Mouse (Mus musculus): ENCODE data around the gene Pram1. TPM values are rescaled to one million over a fixed set of nuclear protein-coding genes. Genes with fewer than 3 reads are reported as not detected.

Pram1 gene
- polyA plus RNA-seq, 1 experiment from 2014 or later = 0.82 TPM

GRCm38 (mm10) chr17:33627281-33627680 is 10.6 kb upstream of the Pram1 start:
- peaks cover 5% of the 10 kb centered on the region; the same call in 1 of the 2 replicates for H3K36me3 ChIP-seq (ENCODE audit: control insufficient read depth, insufficient read depth, low read length)
- no peaks in the 10 kb centered on the region for H3K27me3 ChIP-seq (replicated peaks; ENCODE audit: control insufficient read depth, insufficient read depth, low read length)
- DNase-seq (ENCODE audit: low spot score) (no peak), ATAC-seq (replicated peaks; ENCODE audit: low FRiP score) (no peak)
- H3K4me2 ChIP-seq = no peak overlapping the region
- 91% methylated on average over 3 of the region's 3 CpGs for WGBS
- no peak overlapping the region for H3K4me3 ChIP-seq (ENCODE audit: low read depth, low read length)
- H3K27ac ChIP-seq (ENCODE audit: low read depth, low read length) = no peak overlapping the region
- peaks cover 11% of the 10 kb centered on the region for H3K4me1 ChIP-seq (replicated peaks; ENCODE audit: control insufficient read depth, insufficient read depth, low read length)
- H3K9ac ChIP-seq (ENCODE audit: low read depth, low read length) = no peak overlapping the region
- no peaks in the 10 kb centered on the region for H3K9me3 ChIP-seq (ENCODE audit: control insufficient read depth, low read length)

GRCm38 (mm10) chr17:33628621-33629486 is 9.0 kb upstream of the Pram1 start, which contains the start of gene Zfp414:
Zfp414 (plus strand) TSS chr17:33629090.
- peaks cover 11% of the 10 kb centered on the region for H3K4me1 ChIP-seq (replicated peaks; ENCODE audit: control insufficient read depth, insufficient read depth, low read length)
- 3% methylated on average over 35 of the region's 35 CpGs for WGBS
- peaks cover 5% of the 10 kb centered on the region; the same call in 1 of the 2 replicates for H3K36me3 ChIP-seq (ENCODE audit: control insufficient read depth, insufficient read depth, low read length)
- peak; percentile 97 for ATAC-seq (replicated peaks; ENCODE audit: low FRiP score)
- peak within 1 kb of the TSS; percentile 90 for H3K4me2 ChIP-seq
- no peaks in the 10 kb centered on the region for H3K9me3 ChIP-seq (ENCODE audit: control insufficient read depth, low read length)
- DNase-seq (ENCODE audit: low spot score) = peak; percentile 95
- H3K4me3 ChIP-seq (ENCODE audit: low read depth, low read length) = peak within 1 kb of the TSS; percentile 59
- H3K27me3 ChIP-seq (replicated peaks; ENCODE audit: control insufficient read depth, insufficient read depth, low read length) = no peaks in the 10 kb centered on the region
- H3K9ac ChIP-seq (ENCODE audit: low read depth, low read length) = peak within 1 kb of the TSS; percentile 78
- H3K27ac ChIP-seq (ENCODE audit: low read depth, low read length) = peak within 1 kb of the TSS; percentile 85

GRCm38 (mm10) chr17:33629487-33630125 is 8.2 kb upstream of the Pram1 start:
- H3K9me3 ChIP-seq (ENCODE audit: control insufficient read depth, low read length) = no peaks in the 10 kb centered on the region
- DNase-seq (ENCODE audit: low spot score) (no peak), ATAC-seq (replicated peaks; ENCODE audit: low FRiP score) (peak; percentile 54)
- H3K4me3 ChIP-seq (ENCODE audit: low read depth, low read length) = peak overlapping the region; percentile 59
- H3K4me2 ChIP-seq = peak overlapping the region; percentile 90
- 57% methylated on average over 12 of the region's 12 CpGs for WGBS
- H3K4me1 ChIP-seq (replicated peaks; ENCODE audit: control insufficient read depth, insufficient read depth, low read length) = peaks cover 11% of the 10 kb centered on the region
- peak overlapping the region; percentile 85 for H3K27ac ChIP-seq (ENCODE audit: low read depth, low read length)
- peaks cover 5% of the 10 kb centered on the region; the same call in 1 of the 2 replicates for H3K36me3 ChIP-seq (ENCODE audit: control insufficient read depth, insufficient read depth, low read length)
- peak overlapping the region; percentile 78 for H3K9ac ChIP-seq (ENCODE audit: low read depth, low read length)
- no peaks in the 10 kb centered on the region for H3K27me3 ChIP-seq (replicated peaks; ENCODE audit: control insufficient read depth, insufficient read depth, low read length)

- Histone ChIP-seq H3K9ac (ENCODE audit: low read depth, low read length) (no peak overlapping the region; the same call in 1 of the 2 replicates), H3K4me3 (ENCODE audit: low read depth, low read length) (peak overlapping the region; percentile 59), H3K36me3 (ENCODE audit: control insufficient read depth, insufficient read depth, low read length) (peaks cover 5% of the 10 kb centered on the region; the same call in 1 of the 2 replicates), H3K9me3 (ENCODE audit: control insufficient read depth, low read length) (no peaks in the 10 kb centered on the region), H3K27ac (ENCODE audit: low read depth, low read length) (peak overlapping the region; percentile 85), H3K4me1 (replicated peaks; ENCODE audit: control insufficient read depth, insufficient read depth, low read length) (peaks cover 11% of the 10 kb centered on the region), H3K27me3 (replicated peaks; ENCODE audit: control insufficient read depth, insufficient read depth, low read length) (no peaks in the 10 kb centered on the region), H3K4me2 (peak overlapping the region; percentile 90)
- WGBS = 85% methylated on average over 13 of the region's 13 CpGs
- ATAC-seq (replicated peaks; ENCODE audit: low FRiP score) = no peak
- peak; percentile 29 for DNase-seq (ENCODE audit: low spot score)
Observed at GRCm38 (mm10) chr17:33630171-33630895, 7.5 kb upstream of the Pram1 start.

- Histone ChIP-seq H3K9ac (ENCODE audit: low read depth, low read length) (no peak overlapping the region), H3K27ac (ENCODE audit: low read depth, low read length) (no peak overlapping the region), H3K9me3 (ENCODE audit: control insufficient read depth, low read length) (no peaks in the 10 kb centered on the region), H3K4me1 (replicated peaks; ENCODE audit: control insufficient read depth, insufficient read depth, low read length) (peaks cover 11% of the 10 kb centered on the region), H3K4me2 (no peak overlapping the region), H3K4me3 (ENCODE audit: low read depth, low read length) (no peak overlapping the region), H3K36me3 (ENCODE audit: control insufficient read depth, insufficient read depth, low read length) (peaks cover 5% of the 10 kb centered on the region; the same call in 1 of the 2 replicates), H3K27me3 (replicated peaks; ENCODE audit: control insufficient read depth, insufficient read depth, low read length) (no peaks in the 10 kb centered on the region)
- no peak for ATAC-seq (replicated peaks; ENCODE audit: low FRiP score)
- DNase-seq (ENCODE audit: low spot score) = peak; percentile 29
- 94% methylated on average over 9 of the region's 9 CpGs for WGBS
Observed at GRCm38 (mm10) chr17:33631236-33631635, 6.6 kb upstream of the Pram1 start.

- peaks cover 11% of the 10 kb centered on the region for H3K4me1 ChIP-seq (replicated peaks; ENCODE audit: control insufficient read depth, insufficient read depth, low read length)
- whole genome bisulfite sequencing = 88% methylated on average over 5 of the region's 5 CpGs
- ATAC-seq (replicated peaks; ENCODE audit: low FRiP score) (no peak), DNase-seq (ENCODE audit: low spot score) (peak; percentile 29)
- H3K27me3 ChIP-seq (replicated peaks; ENCODE audit: control insufficient read depth, insufficient read depth, low read length) = no peaks in the 10 kb centered on the region
- no peak overlapping the region for H3K27ac ChIP-seq (ENCODE audit: low read depth, low read length)
- no peak overlapping the region for H3K4me3 ChIP-seq (ENCODE audit: low read depth, low read length)
- H3K4me2 ChIP-seq = no peak overlapping the region
- H3K36me3 ChIP-seq (ENCODE audit: control insufficient read depth, insufficient read depth, low read length) = peaks cover 5% of the 10 kb centered on the region; the same call in 1 of the 2 replicates
- H3K9ac ChIP-seq (ENCODE audit: low read depth, low read length) = no peak overlapping the region
- no peaks in the 10 kb centered on the region for H3K9me3 ChIP-seq (ENCODE audit: control insufficient read depth, low read length)
Observed at GRCm38 (mm10) chr17:33631796-33632195, 6.1 kb upstream of the Pram1 start.

- Histone ChIP-seq H3K36me3 (ENCODE audit: control insufficient read depth, insufficient read depth, low read length) (peaks cover under 1% of the 10 kb centered on the region; the same call in 1 of the 2 replicates), H3K4me1 (replicated peaks; ENCODE audit: control insufficient read depth, insufficient read depth, low read length) (peaks cover 13% of the 10 kb centered on the region), H3K9me3 (ENCODE audit: control insufficient read depth, low read length) (no peaks in the 10 kb centered on the region), H3K4me3 (ENCODE audit: low read depth, low read length) (no peak overlapping the region), H3K4me2 (no peak overlapping the region), H3K27ac (ENCODE audit: low read depth, low read length) (no peak overlapping the region), H3K27me3 (replicated peaks; ENCODE audit: control insufficient read depth, insufficient read depth, low read length) (no peaks in the 10 kb centered on the region), H3K9ac (ENCODE audit: low read depth, low read length) (no peak overlapping the region)
- no peak for ATAC-seq (replicated peaks; ENCODE audit: low FRiP score)
- 95% methylated on average over 2 of the region's 2 CpGs for WGBS
- peak; percentile 24 for DNase-seq (ENCODE audit: low spot score)
Observed at GRCm38 (mm10) chr17:33637038-33637437, 818 bp upstream of the Pram1 start.

- no peaks in the 10 kb centered on the region for H3K27me3 ChIP-seq (replicated peaks; ENCODE audit: control insufficient read depth, insufficient read depth, low read length)
- H3K4me3 ChIP-seq (ENCODE audit: low read depth, low read length) = no peak overlapping the region
- 32% methylated on average over 6 of the region's 6 CpGs for WGBS
- H3K4me1 ChIP-seq (replicated peaks; ENCODE audit: control insufficient read depth, insufficient read depth, low read length) = peaks cover 13% of the 10 kb centered on the region
- H3K27ac ChIP-seq (ENCODE audit: low read depth, low read length) = no peak overlapping the region
- H3K4me2 ChIP-seq = no peak overlapping the region
- no peaks in the 10 kb centered on the region for H3K9me3 ChIP-seq (ENCODE audit: control insufficient read depth, low read length)
- peak; percentile 64 for ATAC-seq (replicated peaks; ENCODE audit: low FRiP score)
- no peak overlapping the region for H3K9ac ChIP-seq (ENCODE audit: low read depth, low read length)
- peaks cover 10% of the 10 kb centered on the region for H3K36me3 ChIP-seq (ENCODE audit: control insufficient read depth, insufficient read depth, low read length)
- peak; percentile 31 for DNase-seq (ENCODE audit: low spot score)
Observed at GRCm38 (mm10) chr17:33639743-33640142, 1.9 kb downstream of the Pram1 start.

Data from liver, embryonic 11.5 days (tissue).